Mouse (Mus musculus) C2C12 (cell line): ENCODE measurements around the gene Zscan5b.

ENCODE experiments used
- CEBPB ChIP-seq: IDR thresholded peaks from one replicate; pipeline ENCODE4 v1.6.1; 2011; ENCODE audit warnings: low read depth, mild to moderate bottlenecking, control low read depth, moderate library complexity
- CTCF ChIP-seq: IDR thresholded peaks from one replicate; pipeline ENCODE4 v1.5.1; 2011; ENCODE audit not compliant: control insufficient read depth, insufficient read depth, insufficient read length
- MAX ChIP-seq: IDR thresholded peaks from one replicate; pipeline ENCODE4 v1.6.1; 2011; ENCODE audit warnings: mild to moderate bottlenecking, control low read depth
- MYOG ChIP-seq: IDR thresholded peaks from one replicate; pipeline ENCODE4 v1.6.1; 2011; ENCODE audit not compliant: control insufficient read depth, insufficient read length; ENCODE audit errors: extremely low read depth
- USF1 ChIP-seq: IDR thresholded peaks from one replicate; pipeline ENCODE4 v1.6.1; 2011; ENCODE audit warnings: low read depth, mild to moderate bottlenecking, control low read depth, moderate library complexity

DNA sequence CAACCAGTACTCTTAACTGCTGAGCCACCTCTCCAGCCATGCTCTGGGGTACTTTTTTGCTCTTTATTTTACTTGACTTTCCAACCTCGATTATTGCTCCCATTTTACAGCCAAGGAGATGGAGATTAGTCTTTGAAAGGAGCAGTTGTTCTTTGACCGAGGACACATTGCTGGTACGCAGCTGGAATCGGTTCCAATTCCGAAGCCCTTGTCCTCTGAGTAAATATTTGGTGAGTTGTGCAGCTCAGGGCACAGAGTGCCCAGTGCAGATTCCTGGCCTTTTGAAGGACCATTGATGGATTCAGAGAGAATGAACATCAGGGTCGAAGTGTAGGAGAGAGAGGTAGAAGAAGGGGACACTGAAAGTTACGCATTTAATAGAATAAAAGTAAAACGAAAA is 48.2 kb upstream of the Zscan5b start:
- TF ChIP-seq CTCF (no peak), CEBPB (no peak), USF1 (no peak), MYOG (no peak), MAX (no peak)
